Comparison of ENCODE assay signal across 10 mouse cellular contexts in the genomic region with DNA sequence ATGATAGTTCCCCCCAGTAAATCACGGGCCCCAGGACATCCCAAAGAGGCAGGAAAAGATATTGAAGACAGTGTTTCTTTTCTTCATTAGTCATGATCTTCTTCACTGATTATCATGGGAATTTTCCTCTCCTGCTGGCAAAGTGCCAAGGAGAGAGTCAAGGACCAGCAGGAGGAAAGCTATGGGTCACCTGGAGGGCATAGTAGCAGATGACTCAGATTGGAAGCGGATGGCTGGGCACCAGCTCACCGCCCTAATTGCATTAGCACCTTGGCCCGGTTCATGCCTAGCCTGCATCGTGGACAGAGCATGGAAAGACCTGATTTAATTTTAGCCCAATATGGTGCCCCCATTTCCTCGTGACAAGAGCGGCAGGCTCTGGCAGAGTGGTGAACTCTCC.
DNase-seq lines count a peak whose midpoint lies in the region; ATAC-seq and TF ChIP-seq lines count a peak whose summit lies in the region.
"Had no signal": no experiment of that assay in that cellular context is flagged by ENCODE, and none has a peak within 500 bp of the region (broad histone marks: within the 10 kb centered on the region; RNA-seq: fewer than 3 reads in every experiment).

No protein-coding gene starts in this region.

- no peak overlapping the region for H3K4me2 ChIP-seq in stomach, postnatal 0 days (replicated peaks; ENCODE audit: low read depth)
- H3K4me2 ChIP-seq: lung, embryonic 14.5 days had no signal

- DNase-seq in lung, postnatal 10 days = peak; percentile 3
- DNase-seq in lung, postnatal 4 days = no peak
- peak; percentile 45 for DNase-seq in adrenal gland, postnatal 14 days
- peak; percentile 88 for DNase-seq in cerebellum, adult 9-10 months
- no peak for DNase-seq in B cell, adult 2 months
- no peak for DNase-seq in stomach, postnatal 0 days (ENCODE audit: low spot score)
- DNase-seq in lung, postnatal 14 days = no peak
- DNase-seq: liver; lung, embryonic 14.5 days; thymus, postnatal 14 days had no signal

- no peaks in the 10 kb centered on the region for H3K36me3 ChIP-seq in stomach, postnatal 0 days (ENCODE audit: control insufficient read depth, insufficient read depth, low read length)

- 76% methylated on average over 7 of the region's 7 CpGs for WGBS in stomach, postnatal 0 days

- H3K4me3 ChIP-seq in stomach, postnatal 0 days (ENCODE audit: low read depth, low read length) = no peak overlapping the region

- H3K9ac ChIP-seq in stomach, postnatal 0 days (ENCODE audit: low read length) = no peak overlapping the region
- H3K9ac ChIP-seq: lung, embryonic 14.5 days had no signal

- no peak for ATAC-seq in stomach, postnatal 0 days (ENCODE audit: low FRiP score, low TSS enrichment)

- H3K4me1 ChIP-seq in stomach, postnatal 0 days (replicated peaks; ENCODE audit: control insufficient read depth, insufficient read depth) = no peaks in the 10 kb centered on the region

- no peaks in the 10 kb centered on the region for H3K9me3 ChIP-seq in stomach, postnatal 0 days (ENCODE audit: control insufficient read depth, low read length)

- H3K27ac ChIP-seq in stomach, postnatal 0 days (replicated peaks) = no peak overlapping the region

- TF ChIP-seq CTCF in stomach, postnatal 0 days (IDR thresholded peaks at IDR 0.05; ENCODE audit: low read depth) = no peak

- H3K27me3 ChIP-seq in stomach, postnatal 0 days (ENCODE audit: control insufficient read depth, insufficient read depth, low read length) = no peaks in the 10 kb centered on the region

- no peak for TF ChIP-seq EP300 in stomach, postnatal 0 days (optimal IDR thresholded peaks at IDR 0.05)

Comparison
In these comparisons a context has a peak if more than half of its experiments do, and no peak if none do; other contexts are left out.
1. DNase-seq: peak in lung, postnatal 10 days (single experiment), adrenal gland, postnatal 14 days (single experiment) and cerebellum, adult 9-10 months (single experiment); none in lung, postnatal 4 days (0 of 2), B cell, adult 2 months (0 of 2), stomach, postnatal 0 days (single experiment) and lung, postnatal 14 days (single experiment).